Mouse (Mus musculus): ENCODE results near the gene Ehhadh.

Gene Ehhadh

DNA sequence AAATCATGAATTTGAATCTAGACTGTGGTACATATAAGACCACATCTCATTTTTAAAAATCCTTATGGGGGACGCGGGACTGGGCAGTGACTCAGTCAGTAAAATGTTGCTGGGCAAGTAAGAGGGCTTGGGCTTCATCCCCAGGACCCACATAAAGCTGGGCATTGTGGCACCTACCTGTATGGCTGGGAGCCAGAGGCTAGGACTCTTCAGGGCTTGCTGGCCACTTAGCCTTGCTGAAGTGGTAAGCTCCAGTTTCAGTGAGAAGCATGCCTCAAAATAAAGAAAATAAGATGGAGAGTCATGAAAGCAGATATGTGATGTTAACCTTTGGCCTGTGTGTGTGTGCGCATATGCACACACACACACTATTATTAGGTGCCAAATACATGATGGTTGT is 60.2 kb downstream of the Ehhadh start:
- no peak for DNase-seq

DNA sequence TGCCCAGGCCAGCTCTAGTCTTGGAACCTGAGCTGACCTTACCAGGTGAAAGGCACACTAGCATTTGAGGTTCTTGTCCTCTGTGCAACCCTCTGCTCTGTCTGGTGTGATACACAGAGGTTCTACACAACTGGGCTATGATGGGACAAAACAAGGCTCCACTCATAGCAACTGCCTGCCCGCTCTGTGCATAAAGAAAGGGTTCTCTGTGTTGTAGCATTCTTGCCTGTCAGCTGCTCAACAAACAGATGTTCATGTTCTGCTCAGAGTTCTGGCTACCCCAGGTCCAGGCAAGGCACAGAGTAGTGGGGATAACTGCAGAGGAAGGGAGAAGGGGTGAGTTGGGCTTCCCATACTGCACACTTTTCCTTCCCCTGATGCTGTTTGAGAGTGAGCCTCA is 63.3 kb downstream of the Ehhadh start:
- DNase-seq = no peak

GRCm38 (mm10) chr16:21719770-21720169 is 67.8 kb downstream of the Ehhadh start:
- no peak for DNase-seq

- no peak for DNase-seq
Observed at GRCm38 (mm10) chr16:21714516-21714915, 73.1 kb downstream of the Ehhadh start.
